Mouse (Mus musculus) large intestine, adult 2 months (tissue): ENCODE data around the gene Rpa2. TPM values are rescaled to one million over a fixed set of nuclear protein-coding genes. Genes with fewer than 3 reads are reported as not detected.
"Not testable (repeated sequence)": the region's sequence is repeated elsewhere in the genome, so short reads cannot be mapped to it uniquely, and the experiment has no call there.

Experiments
- DNase-seq: peaks from one replicate; pipeline ENCODE4 v3.0.0-alpha.2; 2012; ENCODE audit warnings: low read depth, low spot score
- WGBS: fragments of 180-500 bp; shearing (Covaris S2); methylation state at CpG from one replicate; pipeline ENCODE4 v1.1.7; 2018; 5-methylcytosine and 5-hydroxymethylcytosine counted together
- polyA plus RNA-seq: library from polyadenylated mRNA; depleted of rRNA; stranded (reverse); fragments of >200 nt; gene quantifications from 2 replicates; pipeline ENCODE4 v1.2.3, GENCODE M21; 2012; rRNA removed

Rpa2 gene
- 25.4 and 26.2 TPM in 2 replicates for polyA plus RNA-seq

DNA sequence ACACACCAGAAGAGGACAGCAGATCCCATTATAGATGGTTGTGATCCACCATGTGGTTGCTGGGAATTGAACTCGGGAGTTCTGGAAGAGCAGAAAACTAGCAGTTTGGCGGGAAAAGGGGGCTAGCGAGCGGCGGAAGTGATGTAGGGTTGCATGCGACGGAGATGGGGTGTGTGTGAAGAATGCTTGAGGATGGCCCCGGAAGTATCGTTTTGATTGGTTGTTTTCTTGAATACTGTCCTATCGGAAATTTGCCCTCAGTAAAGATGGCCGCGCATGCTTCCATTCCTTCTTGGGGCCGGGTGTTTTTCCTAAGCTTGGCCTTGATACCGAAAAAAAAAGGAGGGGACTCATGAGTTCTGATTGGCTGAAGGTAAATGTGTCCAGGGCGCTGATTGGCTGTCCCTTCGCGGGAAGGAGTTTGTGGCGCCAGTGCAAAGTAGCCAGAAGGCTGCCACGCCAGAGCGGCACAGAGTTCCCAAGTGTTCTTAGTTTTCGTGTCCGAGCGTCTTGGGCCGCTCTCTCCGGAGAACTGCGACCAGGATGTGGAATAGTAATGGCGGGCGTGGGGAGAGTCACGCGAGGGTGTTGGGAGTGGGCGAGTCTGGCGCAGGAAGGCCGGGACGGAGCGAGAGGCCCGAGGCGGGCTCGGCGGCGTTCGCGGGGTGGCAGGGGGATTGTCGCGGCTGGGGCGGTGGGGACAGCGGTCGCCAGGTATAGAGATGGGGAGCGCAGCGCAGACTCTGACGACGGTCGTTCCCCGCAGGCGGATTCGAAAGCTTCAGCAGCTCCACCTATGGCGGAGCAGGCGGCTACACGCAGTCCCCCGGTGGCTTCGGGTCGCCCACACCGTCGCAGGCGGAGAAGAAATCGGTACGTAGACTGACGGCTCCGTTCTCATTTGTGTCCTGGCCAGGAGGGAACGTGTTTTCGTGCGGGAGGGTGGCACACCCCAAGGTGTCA lies at the start of gene Rpa2:
Rpa2 (plus strand) TSS at position 419 of the 963 bp plus-strand sequence.
- under 1% methylated on average over 69 of the region's 71 CpGs for WGBS
- peak; percentile 100 for DNase-seq

- 68% methylated on average over 8 of the region's 8 CpGs for WGBS
These were observed 39.9 kb upstream of the Rpa2 start for GRCm38 (mm10) chr4:132728233-132728632.

DNA sequence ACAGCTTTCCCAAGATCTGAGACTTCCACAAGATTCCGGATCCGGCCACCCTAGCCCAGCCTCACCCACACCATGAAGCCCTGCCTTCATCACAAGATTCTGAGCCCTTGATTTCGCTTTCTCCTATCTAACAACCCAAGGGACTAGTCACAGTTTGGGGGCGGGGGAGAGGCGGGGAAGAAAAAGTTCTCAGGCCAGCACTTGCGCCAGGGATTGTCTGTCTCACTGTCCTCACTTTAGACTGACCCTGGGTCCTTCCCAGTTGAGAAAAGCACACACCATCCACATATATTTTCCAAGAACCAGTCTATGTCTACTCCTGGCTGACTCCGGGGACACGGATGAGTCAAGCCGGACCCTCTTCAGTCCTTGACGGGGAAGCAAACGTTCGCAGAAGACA lies 36.5 kb upstream of the Rpa2 start:
- DNase-seq: no peak
- 23% methylated on average over 12 of the region's 12 CpGs for WGBS

More at GRCm38 (mm10) chr4:132728233-132728632, 39.9 kb upstream of the Rpa2 start:
- no peak for DNase-seq

DNA sequence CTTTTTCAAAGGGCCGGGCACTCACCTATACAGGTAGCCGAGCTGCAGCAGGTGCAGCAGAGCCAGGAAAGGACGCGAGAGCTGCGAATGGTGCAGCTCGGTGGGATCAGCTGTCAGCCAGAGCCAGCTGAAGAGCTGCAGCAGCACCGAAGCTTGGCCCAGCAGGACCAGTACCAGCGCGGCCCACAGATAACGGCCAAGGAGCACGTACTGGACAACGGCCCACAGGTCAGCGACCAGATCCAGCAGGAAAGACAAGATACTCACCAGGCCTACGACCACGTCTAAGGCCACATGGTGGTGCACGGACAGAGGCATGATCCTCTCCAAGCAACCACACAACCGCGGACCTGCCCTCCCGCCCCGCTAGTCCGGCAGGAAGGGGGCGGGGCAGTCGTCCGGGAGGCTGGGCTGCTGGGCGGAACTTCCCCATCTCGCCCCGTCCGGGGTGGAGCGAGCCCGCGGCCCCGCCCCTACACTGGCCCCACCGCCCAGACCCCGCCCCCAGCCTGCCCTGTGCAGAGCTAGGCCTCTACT lies 35.9 kb upstream of the Rpa2 start, which contains the start of gene Xkr8:
Xkr8 (minus strand) TSS at position 399 of the 537 bp plus-strand sequence.
- DNase-seq: peak; percentile 48
- 2% methylated on average over 34 of the region's 34 CpGs for WGBS

DNA sequence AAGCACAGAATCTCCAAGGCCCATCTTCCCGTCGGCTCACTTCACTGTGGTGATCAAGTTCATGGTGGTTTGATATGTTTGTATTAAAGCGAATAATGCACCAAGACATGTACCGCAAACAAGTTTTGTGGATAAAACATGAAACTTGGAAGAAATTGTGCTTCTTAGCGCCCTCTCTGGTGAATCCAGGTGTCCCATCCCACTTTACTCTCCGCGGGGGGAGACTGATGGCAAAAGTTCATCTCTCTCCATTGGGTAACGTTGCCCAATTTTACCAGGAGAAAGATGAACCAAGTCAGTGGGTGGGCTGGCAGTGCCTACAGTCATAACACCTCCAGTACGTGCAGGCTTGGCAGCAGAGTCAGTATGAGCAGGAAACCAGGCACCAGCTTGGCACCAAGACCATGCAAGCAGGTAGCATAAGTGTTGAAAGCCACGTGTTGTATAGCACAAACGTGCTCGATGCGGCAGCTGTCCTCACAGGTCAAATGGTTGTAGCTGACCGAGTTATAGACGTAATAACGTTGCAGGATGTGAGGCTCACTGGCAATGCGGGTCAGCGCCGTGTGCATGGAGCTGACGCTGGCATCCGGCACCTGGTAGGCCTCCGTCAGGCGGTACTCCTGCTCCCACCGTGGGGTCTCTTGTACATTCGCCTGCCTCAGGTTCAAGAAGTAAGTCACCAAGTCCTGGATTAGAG lies 34.9 kb upstream of the Rpa2 start:
- DNase-seq: no peak
- WGBS: 94% methylated on average over 25 of the region's 25 CpGs

- DNase-seq: no peak
- WGBS: 94% methylated on average over 2 of the region's 2 CpGs
These were observed 33.4 kb upstream of the Rpa2 start for GRCm38 (mm10) chr4:132734766-132735165.

- no peak for DNase-seq
- WGBS: 80% methylated on average over 2 of the region's 2 CpGs
These were observed 32.7 kb upstream of the Rpa2 start for GRCm38 (mm10) chr4:132735389-132735788.

- WGBS: 45% methylated on average over 3 of the region's 3 CpGs
- DNase-seq: no peak
These were observed 32.2 kb upstream of the Rpa2 start for GRCm38 (mm10) chr4:132735894-132736293.

GRCm38 (mm10) chr4:132737154-132737553 lies 31.0 kb upstream of the Rpa2 start:
- not testable (repeated sequence) for DNase-seq
- 90% methylated on average over 9 of the region's 9 CpGs for WGBS

DNA sequence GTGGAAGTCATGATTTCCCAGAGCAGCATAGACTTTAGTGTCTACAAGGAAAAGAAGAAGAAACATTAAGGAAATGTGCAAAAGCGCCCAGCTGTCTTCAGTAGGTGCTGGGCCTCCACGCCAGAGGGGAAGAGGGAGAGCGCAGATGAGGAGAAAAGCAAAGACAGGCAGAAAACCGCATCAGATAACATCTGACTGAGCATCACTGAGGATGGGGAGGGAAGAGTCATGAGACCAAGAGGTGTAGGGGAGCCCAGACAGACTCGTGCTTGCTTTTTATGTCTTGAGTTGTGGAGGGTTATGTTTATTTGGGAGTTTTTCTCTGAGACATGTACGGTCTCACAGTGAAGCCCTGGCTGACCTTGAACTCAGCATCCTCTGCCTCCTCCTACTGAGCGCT lies 26.6 kb upstream of the Rpa2 start:
- no peak for DNase-seq
- WGBS: 89% methylated on average over 7 of the region's 7 CpGs

DNA sequence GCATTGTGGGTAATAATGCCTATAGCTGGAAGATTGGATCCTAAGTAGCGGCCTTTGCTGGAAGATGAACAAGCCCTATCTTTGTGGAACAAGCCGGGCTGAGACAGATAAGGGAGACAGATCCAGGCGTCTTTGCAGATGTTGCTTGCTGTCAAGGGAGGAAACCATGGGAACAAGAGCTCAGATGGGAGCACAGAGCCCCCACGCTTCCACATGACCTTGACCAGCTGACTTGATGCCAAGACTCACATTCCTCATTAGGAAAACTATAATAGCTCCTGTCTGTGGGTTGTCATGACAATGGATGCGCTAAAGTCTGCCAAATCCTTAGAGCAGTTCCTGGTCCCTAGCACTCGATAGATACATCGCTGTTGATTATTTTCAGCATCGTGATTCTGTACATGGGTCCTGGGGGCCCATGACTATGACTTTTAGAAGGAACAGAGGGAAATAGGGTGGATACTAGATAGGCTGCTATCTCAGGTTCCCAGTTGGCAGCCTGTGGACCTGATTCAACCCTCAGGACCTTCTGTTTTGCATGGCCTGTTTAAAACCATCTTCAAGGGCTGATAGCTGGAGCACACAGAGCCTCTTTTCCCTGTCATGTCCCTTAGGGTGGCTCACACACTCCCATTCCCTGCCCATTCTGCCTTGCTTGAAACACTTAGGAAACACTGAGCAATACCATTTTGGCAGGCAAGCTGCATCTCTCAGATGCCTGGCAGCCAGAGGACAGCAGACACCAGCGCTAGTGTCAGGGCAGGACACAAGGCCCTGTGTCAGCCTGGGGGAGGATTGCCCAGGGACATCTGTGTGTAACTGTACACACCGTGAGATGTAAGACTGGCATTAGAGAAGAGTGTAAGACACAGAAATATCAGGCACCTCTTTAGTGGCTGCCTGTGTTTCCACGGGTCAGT lies 23.9 kb upstream of the Rpa2 start:
- WGBS: 85% methylated on average over 11 of the region's 11 CpGs
- DNase-seq: no peak

DNA sequence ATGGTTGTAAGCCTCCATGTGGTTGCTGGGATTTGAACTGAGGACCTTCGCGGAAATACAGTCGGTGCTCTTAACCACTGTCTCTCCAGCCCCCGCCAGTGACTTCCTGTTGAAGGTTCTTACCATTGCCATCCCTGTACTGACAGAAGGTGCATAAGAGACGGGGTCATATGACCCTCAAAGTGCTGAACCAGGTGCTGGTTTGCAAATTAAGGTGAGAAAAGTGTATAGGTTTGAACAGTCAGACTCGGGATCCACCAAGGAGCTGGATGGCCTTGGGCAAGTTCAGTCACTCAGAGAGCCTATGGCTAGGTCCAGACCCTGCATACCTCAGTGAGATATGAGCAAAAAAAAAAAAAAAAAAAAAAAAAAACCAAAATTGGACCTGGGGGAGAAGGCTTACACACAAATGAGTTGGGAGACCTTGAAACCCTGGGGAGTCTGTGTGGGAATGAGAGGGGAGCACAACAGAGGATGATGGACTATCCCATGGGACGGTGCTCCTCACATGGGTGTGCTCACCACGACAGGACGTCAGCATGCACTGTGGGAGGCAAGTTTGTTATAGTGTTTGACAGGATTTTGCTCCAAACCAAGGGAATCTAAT lies 21.1 kb upstream of the Rpa2 start:
- no peak for DNase-seq
- WGBS: 84% methylated on average over 9 of the region's 9 CpGs

GRCm38 (mm10) chr4:132747664-132748259 lies 20.4 kb upstream of the Rpa2 start:
- 20% methylated on average over 9 of the region's 9 CpGs for WGBS

GRCm38 (mm10) chr4:132748778-132749177 lies 19.4 kb upstream of the Rpa2 start:
- WGBS: 70% methylated on average over 4 of the region's 4 CpGs

More at GRCm38 (mm10) chr4:132747664-132748259, 20.4 kb upstream of the Rpa2 start:
- DNase-seq: peak; percentile 65

DNA sequence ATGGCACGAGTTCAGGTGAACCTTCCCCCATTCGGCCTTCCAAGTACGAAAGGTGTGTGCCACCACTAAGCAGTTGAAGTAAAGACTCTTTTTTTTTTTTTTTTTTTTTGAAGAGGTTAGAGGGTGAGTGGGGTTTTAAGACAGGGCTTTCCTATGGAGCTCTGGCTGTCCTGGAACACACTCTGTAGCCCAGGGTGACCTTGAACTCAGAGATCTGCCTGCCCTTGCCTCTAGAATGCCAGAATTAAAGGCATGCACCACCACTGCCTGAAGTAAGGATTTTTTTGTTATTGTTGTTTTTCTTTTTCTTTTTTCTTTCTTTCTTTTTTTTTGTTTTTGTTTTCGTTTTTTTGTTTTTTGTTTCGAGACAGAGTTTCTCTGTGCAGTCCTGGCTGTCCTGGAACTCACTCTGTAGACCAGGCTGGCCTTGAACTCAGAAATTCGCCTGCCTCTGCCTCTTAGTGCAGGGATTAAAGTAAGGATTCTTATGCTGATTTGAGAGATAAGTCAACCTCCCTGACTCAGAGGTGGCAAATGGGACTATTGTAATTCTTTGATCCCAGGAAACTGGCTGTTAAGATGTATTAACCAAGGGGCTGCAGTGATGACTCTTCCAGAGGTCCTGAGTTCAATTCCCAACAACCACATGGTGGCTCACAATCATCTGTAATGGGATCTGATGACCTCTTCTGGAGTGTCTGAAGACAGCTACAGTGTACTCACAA lies 18.7 kb upstream of the Rpa2 start:
- WGBS: 65% methylated on average over 6 of the region's 6 CpGs
- DNase-seq: no peak

More at GRCm38 (mm10) chr4:132748778-132749177, 19.4 kb upstream of the Rpa2 start:
- DNase-seq: no peak

DNA sequence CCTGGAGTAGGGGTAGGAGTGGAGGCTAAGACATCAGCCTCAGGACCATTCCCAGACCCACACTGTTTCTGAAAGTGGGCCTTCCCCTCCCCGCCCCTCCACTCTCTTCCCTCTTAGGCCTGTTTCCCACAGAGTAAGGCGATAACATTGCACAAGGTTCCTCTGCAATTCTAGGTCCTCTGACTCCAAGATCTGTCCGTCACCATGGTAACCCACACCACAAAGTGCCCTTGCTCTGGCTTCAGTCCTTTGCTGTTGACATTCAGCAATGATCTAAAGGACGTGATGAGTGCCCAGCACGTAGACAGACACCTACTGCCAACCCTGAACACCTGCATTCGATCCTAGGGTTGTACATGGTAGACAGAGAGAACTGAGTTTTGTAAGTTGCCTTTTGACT lies 15.1 kb upstream of the Rpa2 start:
- DNase-seq: no peak
- 77% methylated on average over 6 of the region's 6 CpGs for WGBS

DNA sequence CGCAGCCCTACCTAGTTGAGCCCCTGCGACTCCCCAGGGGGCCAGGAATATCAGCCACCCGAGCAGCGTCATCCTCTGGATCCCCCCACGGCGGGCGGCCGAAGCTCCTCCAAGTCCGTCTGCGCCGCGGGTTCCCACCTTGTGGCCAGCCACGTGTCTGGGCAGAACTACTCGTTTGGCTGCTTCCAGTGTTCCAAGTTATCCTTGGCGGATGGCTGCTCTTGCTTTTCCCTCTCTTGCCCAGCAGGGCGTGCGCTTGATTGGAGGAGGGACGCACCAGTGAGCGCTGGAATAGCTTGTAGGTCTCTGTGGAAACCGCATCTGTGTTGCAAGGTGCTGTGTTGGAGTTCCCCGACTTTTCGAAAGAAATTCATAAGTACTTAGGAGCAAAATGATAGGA lies 11.2 kb upstream of the Rpa2 start, which contains the start of gene Smpdl3b:
Smpdl3b (minus strand) TSS at position 279 of the 400 bp plus-strand sequence.
- DNase-seq: no peak
- WGBS: under 1% methylated on average over 22 of the region's 22 CpGs
